Mouse (Mus musculus): ENCODE measurements around the gene Ptprf.

Ptprf gene

GRCm38 (mm10) chr4:118257416-118257815 is 33.8 kb downstream of the Ptprf start:
- DNase-seq = no peak

DNA sequence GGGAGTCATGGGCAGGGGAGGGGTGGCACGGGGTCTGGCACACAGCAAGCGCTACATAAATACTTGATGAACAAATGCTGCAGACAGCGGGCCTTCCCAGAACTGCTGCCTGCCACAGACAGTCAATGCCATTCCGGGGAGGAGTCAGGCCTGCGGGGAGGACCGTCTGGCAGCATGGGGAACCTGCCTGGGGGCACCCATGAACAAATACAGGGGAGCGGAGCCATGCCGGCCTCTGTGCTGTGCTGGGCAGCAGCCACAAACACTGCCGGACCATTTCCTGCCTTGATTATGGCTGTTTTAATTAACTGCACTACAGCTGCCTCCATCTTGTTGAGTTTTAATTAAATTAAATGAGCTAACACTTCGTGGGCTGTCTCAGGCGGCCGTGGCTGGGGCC is 35.0 kb downstream of the Ptprf start:
- DNase-seq = no peak

DNA sequence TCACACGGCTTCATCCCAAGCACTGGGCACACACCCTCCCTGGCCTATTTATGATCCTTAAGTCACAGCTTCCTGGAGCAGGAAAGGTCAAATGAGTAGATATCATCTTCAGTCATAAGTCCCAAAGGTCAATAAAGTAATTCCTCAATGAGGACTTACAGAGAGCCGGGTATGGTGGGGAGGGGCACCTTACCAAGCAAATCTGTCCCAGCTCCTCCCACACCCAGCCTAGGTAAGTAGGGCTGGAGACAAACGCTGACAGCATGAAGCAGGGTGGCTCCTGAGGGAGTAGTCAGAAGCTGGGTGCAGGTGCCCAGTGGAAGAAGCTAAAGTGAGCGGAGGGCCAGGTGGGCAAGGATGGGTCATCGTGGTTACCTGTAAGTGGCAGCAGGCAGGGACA is 36.3 kb downstream of the Ptprf start:
- DNase-seq = no peak

DNA sequence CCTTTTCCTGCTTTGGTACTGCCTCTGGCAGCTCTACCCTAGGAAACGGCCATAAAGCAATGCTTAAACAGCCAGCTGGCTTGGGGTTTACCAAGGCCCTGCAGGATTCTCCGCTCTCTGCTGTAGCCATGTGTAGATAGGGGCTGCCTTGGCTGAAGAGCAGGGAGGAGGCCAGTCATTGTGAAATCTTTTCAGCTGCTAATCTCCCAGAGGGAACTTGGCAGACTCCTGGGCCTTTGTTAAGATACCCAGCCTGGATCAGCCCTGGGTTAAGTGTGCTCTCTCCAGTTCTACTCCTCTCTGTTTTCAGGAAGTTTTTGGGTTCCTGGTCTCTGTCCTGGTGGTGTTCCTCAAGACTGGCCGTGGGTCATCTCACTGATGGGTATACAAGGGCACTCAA is 43.9 kb downstream of the Ptprf start:
- no peak for DNase-seq

DNA sequence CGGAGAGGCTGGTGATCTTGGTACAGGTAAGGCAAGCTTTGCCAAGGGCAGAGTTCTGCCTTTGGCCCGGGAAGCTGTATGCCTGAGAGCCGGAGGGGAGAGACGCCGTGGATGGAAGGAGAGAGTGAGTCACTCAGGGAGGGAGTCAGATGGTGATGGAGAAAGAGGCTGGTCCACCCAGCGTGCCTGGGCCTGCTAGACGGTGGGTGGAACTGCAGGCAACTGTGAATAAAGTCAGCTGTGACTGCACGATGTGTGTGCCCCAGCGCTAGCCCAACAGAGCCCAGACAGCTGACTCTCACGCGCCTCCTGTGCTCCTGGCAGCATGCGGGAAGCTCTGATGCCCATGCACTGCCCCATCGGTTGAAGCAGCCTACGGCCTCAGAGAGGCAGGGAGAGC is 45.4 kb downstream of the Ptprf start:
- DNase-seq = peak; percentile 29 to 65

DNA sequence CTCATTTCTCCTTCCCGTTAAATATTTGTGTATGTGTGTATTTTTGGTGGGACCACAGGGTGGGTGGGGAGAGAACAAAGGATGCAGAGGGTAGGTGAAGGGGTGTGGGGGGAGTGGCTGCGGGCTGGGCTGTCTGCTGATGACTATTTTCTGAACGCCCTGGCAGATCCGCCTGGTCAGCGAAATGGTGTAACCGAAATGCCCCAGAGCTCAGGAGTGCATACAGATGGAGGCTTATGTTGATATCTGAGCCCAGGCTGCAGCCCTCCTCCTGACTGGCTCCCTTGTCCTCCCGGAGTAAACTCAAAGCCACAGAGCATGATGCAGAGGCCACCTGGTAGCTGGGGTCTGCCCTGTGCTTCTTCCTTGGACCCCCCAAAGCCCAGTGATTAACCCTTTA is 47.4 kb downstream of the Ptprf start:
- peak; percentile 49 to 80 for DNase-seq

- DNase-seq = no peak
These were observed 47.9 kb downstream of the Ptprf start for GRCm38 (mm10) chr4:118243298-118243697.

DNA sequence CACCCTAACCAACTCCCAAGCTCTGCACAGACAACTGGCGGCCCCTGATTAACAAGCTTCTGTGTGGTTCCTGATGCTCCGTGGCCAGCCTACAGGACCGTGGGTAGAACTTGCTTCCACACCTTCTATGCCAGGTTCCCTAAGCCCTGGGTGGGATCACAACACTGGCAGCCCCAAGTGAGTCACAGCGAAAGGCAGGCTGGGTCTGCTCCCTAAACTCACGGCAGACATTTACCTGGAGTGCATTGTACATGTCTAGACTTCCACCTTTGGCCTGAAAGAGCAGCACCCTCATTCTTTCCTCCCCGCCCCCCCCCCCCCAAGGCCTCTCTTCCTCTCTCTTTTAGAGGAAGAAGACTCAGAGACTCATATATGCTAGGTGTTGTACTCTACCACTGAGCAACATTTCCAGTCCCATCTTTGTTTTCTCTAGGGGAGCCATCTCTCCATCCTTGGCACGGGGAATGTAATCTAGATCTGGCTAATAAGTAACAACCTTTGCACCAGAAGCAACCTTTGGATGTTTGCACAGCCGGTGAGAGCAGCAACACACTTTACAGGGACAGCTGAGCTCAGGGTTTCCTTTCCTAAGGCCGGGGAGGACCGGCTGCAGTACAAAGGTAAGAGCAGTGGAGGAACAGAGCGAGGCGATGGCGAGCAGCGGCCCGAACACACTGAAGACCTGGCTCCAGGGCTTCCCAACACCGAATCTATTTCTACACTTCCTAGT is 51.1 kb downstream of the Ptprf start:
- DNase-seq = peak; percentile 75 to 93

DNA sequence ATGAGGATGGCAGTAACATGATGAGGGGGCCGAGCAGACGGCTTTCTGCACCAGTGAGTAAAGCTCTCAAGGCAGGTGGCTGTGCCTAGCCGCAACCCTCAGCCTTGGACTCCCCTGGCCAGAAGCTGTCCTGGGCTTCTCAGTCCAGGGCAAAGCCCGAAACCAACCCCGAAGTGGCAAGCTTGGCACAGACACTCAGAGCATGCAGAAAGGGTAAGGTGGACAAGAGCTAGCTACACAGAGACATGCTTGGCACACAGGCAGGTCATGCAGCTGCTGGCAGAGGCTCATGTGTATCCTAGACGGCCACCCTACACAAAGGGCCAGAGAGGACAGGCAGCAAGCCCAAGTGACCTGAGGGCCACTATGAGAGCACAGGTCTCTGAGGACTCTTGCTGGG is 52.5 kb downstream of the Ptprf start:
- peak; percentile 31 to 67 for DNase-seq

- peak in 1 of 2 experiments; percentile 40 for DNase-seq
These were observed 54.3 kb downstream of the Ptprf start for GRCm38 (mm10) chr4:118236871-118237270.

DNA sequence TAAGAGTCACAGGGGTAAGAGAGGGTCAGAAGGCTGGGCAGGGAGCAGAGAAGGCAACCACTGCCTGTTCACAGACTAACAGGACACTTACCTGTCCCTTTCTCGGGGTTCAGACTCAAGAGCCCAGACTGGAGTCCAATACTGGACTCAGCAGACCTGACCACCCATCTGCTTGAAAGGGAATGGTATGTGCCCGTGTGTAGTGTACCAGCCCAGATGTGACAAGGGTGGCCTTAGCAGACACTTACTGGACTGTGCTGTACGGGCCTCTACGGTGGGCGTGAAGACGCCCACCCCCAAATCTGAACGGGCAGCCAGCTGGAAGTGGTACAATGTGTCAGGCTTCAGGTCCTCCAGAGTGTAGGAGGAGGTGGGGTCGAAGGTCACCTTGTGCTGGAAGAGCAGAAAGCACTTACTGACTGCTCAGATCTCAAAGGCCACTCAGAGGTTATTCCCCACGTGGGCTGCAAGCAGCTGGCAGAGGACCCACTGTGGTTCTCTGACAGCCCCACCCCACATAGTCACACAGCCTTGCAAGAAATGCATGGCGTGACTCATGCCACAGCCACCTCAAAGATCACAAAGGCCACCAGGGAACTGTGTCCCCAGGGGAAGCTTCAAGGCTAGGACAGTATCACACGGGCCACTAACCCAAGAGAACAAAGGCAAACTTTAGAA is 56.4 kb downstream of the Ptprf start:
- peak; percentile 83 to 91 for DNase-seq

- DNase-seq = no peak
These were observed 57.3 kb downstream of the Ptprf start for GRCm38 (mm10) chr4:118233886-118234285.

DNA sequence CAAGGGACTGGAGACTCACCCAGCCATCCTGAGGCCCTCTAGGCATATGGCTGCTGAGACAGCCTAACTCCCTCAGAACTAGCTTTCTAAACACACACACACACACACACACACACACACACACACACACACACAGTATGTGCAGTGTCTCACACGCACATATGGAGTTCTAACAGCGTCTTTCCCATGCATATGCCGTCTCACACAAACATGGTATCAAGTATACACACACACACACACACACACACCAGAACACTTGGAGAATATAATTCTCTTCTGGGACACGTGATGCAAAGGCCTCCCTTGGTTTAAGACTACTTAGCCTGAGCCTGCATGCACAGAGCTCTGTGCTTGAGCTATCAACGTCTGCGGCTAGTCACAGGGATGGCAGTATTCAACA is 59.3 kb downstream of the Ptprf start:
- DNase-seq = no peak

- DNase-seq = no peak
These were observed 62.0 kb downstream of the Ptprf start for GRCm38 (mm10) chr4:118229035-118229770.

DNA sequence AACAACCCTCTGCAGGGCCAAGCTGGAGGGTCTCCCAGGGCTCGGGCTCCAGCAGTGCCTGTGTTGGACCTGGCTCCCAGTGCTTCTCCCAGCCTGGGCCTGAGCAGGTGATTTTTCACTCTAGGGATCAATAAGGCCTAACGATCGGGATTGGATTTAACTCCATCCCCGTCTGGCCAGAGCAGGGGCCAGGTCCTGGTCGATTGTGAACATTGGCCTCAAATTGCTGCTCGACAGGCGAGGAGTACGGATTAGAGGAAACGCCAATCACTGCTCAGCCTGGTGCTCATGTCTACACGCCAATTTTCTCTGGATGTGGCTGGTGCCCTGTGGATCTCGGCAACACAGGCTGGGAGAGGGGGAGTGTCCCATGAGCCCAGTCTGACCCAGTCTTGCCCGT is 63.8 kb downstream of the Ptprf start:
- DNase-seq = no peak

DNA sequence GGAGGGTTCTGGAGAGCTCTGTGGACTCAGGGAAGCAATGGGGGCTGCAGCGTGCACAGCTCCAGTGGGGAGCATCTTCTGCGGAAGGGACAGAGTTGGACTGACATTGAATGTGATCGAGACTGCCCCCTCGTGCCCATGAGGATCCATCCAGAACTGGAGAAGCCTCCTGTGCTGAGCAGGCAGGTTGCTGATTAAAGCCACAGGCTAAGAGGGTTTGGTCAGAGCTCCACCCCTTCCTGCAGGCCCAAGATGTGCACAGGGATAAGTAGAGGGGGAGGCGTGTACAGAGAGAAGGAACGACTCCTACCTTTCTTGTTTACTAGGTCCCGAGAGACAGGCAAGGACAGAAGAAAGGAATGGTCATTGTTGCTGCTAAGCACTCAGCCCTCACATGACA is 69.9 kb downstream of the Ptprf start:
- DNase-seq = peak; percentile 65 to 82

DNA sequence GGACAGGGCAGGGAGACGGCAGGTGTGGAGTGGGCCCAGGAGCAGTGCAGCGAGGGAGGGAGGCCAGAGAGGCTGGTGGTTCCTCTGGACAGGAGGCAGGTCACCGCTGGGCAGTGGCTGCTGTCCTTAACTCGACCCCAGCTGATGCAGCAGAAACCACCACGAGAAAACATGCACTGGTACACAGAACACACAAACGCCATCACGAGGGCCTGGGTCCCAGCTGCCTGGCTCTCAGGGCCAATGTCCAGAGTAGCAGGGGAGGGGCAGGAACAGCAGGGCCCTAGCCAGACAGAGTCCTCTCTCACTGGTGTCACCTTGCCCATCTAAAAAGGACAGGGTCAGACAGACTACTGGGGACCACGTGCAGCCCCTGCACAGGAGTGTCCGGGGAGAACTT is 70.4 kb downstream of the Ptprf start:
- peak; percentile 45 to 84 for DNase-seq

- no peak for DNase-seq
These were observed 71.7 kb downstream of the Ptprf start for GRCm38 (mm10) chr4:118219487-118219886.

- peak; percentile 69 to 88 for DNase-seq
These were observed 72.7 kb downstream of the Ptprf start for GRCm38 (mm10) chr4:118218521-118218920.

DNA sequence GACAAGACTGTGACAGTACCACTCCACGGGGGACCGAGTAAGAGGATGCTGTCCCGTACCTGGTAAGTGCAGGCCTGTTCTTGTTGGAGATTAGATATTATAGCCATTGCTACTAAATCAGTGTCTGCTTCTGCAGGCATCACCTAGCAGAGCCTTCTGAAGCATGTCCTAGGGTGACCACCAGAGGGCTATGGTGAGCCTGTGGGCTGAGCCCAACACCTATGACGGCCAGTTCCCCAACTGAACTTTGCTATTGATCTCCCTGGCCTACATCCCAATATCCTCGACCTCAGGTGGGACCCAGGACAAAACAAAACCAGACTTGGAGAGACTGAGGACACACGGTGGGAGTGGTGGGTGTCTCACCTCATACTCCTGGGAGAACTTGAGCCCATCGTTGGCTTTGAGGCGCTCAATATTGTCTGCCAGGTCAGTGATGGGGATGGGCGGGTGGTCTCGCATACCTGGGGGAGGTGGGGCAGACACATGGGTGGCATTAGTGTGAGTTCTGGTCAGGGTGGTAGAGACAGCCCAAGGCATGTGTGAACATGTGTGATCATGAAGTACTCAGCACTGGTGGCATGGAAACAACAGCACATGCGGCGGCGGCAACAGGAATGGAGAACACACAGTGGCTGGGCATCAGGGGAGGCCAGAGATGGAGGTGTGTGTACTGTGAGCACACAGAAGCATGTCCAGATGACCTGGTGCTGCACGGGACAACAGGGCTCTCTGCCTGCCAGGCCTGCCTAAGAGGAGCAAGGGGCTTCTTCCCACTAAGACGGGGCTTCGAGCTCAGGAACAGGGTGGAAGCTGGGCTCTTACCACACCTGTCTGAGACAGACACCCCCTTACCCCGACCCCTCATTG is 74.2 kb downstream of the Ptprf start:
- DNase-seq = peak; percentile 83

DNA sequence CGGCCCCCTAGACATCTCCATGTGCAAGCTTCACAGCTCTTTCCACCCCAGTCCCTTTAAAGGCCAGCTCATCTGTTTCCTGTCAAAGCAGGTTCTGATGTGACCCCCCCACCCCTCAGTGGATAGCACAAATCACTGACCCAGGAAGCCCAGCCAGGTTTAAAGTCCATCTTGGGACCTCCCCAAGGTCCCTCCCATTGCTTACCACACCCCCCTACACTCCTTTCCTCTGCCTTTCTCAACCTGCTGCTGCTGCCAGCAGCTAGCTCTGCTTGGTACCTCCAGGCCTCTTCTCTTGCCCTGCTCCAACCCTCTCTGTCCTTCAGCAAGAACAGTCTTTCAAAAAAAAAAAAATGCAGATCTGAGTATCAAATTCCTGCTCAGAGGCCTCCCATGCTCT is 76.3 kb downstream of the Ptprf start:
- DNase-seq = peak; percentile 59 to 87

DNA sequence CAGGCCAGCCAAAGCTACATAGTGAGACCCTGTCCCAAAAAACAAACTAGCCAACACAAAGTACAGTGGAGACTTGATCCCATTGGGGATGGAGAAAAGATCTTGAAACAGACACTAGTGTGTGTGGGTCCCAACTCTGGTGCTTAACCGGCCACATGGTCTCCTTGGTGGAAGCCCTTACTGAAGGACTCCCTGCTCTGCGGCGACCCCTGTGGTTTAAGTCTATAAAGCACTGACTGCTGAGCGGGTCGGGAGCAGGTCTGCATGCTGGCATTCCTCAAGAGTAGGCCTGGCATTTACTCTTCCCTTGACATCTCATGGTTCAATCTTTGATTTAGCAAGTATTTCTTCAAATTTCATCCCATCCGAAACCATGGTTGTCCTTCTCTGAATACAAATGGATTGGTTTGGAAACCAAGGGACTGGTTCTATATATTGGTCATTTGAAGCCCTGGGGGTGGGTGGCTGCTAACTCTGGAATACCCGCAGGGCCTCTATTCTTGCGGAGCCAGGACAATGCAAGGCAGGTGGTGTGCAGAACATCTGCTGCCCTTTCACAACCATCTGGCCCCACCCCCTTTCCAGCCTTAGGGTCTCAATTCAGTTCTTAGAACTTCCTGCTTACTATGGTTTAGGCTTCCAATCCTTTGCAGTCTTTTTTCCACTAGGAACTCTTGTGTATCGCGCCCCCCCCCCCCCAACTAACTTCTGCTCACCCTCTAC is 84.1 kb downstream of the Ptprf start:
- DNase-seq = peak in 1 of 2 experiments; percentile 38
